Mouse (Mus musculus) c-Kit-positive CD71-negative TER-119-negative erythroid progenitor cells, embryonic 14.5 days (primary cell): Measurements from ENCODE around the gene Vav2.

ENCODE experiments used
- DNase-seq: peaks from one replicate; pipeline ENCODE4 v3.0.0-alpha.2; 2013; ENCODE audit warnings: low read depth

The Vav2 gene

DNA sequence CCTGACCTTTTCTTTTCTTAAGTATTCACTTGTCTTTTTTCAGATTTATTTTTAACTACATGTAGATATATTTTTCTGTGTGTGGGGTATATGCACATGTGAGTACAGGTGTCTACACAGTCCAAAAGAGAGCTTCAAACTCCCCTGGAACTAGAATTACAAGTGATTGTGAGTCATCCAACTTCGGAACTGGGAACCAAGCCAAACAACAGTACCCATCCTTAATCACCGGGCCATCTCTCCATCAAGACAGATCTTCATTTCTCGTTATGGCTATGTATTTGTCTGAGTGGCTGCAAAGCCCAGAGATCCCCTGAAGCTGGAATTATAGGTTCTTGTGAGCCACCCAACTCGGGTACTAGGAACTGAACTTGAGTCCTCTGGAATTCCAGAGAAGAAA lies 61.5 kb downstream of the Vav2 start:
- DNase-seq, result no peak

DNA sequence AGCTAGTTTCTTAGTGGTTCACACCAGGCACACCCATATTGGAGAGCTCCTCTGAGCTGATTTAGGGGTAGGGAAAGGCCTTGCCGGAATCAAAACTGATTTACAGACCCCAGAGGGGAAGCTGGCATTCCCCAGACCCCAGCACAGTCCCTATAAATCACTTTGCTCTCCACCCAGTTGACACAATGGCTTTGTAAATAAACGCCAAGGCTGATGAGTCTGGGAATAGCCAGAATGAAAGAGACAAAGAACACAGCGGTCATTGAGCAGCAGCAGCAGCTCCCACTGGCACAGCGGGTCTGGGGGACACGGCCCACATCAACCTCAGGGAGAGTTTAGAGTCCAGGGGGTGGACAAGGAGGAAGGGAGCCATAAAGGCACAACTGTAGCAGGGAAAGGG lies 65.0 kb downstream of the Vav2 start:
- DNase-seq, result no peak

DNA sequence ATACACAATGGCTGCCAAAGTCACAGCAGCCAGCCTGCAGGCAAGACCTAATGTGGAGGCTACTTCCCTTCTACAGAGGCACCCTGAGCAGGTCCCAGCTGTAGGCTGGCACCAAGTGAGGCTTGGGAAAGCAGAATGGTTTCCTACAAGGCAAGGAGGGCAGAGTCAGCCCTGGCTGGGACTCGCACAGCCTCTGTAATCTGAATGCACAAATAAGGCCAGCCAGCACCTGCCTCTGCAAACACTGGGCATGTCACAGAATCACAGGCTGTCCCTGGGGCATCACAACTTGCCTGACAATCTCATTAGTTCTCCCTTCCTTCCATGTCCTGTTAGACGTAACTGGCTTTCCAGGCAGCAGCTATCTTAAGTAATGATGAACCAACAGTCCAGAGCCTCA lies 68.4 kb downstream of the Vav2 start:
- no peak for DNase-seq

DNA sequence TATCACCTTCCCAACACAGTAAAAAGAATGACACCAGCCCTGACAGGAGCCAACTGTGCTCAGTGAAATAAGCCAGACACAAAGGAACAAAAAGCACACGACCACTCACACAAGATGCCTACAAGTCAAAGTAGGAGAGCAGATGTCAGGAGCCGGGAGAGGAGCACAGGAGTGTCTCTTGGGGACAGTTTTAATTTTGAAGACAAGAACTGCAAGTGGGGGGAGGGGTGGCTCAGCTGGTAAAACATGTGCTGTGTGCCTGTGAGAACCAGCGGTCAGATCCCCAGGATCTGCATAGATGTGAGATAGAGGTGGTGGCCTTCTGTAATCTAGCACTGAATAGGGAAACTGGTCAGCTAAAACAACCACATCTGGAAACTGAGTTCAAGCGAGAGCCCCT lies 71.1 kb downstream of the Vav2 start:
- no peak for DNase-seq

DNA sequence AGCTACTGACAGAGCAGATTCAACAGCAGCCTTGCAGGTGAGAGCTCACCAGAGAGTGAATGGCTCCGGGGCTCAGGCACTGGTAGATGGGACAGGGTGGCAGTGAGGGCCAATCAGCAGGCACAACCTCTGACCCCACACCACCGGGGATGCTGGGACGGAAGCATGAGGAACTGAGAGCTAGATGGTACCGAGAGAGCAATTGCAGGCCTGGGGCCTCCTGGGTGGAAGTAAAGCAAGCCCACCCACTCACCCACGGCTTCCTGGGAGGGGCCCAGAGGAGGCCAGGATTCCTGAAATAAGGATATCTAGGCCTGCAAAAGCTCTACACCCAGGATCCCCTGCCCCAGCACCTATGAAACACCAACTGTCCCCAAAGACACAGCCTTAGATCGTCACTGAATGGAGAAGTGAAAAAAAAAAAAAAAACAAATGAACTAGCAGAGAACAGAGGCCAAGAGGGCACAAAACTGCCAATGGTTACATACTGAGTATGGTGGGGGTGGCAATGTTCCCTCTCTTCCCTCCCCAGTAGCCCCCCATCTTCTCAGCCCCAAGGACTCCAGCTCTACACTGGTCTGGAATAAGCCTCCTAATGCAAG lies 72.1 kb downstream of the Vav2 start:
- no peak for DNase-seq

DNA sequence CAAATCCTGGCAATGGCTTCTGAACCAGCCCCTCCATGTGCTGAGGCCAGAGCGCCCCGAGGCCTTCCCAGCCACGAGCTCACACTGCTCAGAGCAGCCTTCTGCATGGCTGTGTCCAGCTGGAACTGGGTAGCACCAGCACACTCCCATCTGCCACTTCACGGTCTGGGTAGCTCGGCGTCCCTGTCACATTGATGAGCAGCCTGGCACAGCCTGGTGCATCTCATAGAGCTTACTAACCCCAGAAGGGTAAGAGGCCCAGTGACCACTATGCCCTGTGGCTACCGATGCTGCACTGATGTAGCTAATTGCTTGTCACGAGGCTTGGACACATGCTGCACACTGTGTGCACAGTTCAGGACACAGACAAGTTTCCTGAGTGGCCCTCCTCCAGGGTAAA lies 74.1 kb downstream of the Vav2 start:
- no peak for DNase-seq

DNA sequence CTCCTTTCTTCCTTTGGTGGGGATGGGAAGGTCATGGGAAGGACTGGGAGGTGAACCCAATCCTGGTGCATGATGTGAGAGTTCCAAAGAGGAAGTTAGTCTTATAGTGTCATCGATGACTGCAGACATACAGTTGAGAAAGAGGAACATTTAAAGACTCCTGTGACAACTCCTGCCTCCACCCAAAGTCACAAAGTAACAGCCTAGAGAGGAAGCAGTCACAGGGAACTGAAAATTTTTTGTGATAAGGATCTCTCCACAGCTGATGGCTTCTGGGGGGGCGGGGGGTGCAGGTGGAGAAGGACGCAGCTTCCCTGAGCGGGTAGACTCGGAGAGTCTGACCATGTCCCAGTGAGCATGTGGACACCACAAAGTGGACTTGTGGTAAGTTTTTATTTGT lies 76.5 kb downstream of the Vav2 start:
- no peak for DNase-seq

DNA sequence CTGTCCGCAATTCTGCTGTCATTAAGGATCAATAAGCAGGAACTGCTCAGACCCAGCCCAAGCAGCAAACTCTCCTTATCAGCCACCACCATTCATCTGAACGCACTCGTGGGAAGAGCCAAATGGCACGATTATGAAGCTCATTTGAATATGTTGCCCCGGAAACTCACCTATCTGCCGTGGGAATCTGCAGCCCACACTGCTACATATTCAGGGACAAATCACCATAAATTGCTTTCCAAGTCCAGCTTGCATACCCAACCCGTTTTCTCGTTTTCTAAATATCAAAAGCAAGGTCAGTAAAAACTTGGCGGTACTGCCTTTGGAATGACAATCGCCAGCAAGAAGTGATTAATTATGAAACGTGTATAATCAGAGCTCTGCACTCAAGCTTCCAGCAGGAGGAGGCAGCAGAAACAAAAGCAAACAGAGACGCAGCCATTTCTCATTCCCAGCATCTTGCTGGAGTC lies 82.8 kb downstream of the Vav2 start:
- DNase-seq, result no peak

DNA sequence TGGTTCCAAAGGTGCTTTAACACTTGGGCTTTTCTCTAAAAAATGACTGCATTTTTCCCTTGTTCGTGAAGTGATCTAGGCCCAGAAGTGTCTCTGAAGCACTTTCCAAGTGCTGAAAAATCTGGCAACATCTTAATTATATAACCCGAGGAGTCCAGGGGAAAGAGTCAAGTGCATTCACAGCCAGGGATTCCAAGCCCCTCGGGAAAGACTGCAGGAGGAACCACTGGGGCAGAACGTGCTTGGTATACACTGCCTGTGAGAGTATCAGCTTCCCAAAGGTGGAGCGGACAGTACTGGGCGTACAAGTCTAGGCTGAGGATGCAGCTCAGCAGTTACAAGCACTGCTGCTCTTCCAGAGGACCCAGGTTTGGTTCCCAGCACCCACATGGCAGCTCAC lies 86.2 kb downstream of the Vav2 start:
- DNase-seq, result no peak

DNA sequence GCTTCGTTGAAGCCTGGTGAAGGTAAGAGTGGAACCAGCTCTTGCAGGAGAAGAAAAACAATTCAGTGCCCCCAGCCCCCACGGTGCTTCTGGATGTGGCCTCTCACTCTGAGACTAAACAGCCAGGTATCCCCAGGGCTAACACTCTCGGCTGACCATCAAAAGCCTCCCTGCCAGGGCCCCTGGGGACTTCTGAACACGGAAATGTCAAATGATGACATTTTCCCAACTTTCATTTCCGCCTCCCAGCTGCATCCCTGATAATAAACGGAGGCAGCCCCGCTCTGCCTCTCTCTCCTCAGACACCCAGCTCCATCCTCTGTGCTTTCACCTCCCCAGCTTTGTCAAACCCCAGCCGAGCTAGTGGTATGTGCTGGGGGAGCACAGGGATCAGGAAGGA lies 87.8 kb downstream of the Vav2 start:
- no peak for DNase-seq

DNA sequence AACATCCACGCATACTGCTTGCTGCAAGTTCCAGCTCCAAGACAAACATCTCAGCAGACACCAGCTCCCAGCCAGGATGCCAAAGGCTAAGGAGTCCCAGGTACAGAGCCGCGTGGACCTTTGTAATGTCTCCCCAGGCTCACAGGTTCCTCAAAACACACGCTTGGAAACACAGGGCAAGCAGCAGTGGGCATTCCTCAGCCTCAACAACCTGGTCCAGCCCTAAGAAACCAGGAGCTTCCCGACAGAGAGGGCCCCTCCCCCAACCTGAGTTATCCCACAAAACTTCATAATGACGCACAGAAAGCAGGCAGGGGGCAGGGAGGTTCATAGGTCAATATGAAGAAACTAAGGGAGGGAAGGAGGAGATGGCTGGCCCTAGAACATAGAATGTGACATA lies 89.6 kb downstream of the Vav2 start:
- DNase-seq, result no peak

DNA sequence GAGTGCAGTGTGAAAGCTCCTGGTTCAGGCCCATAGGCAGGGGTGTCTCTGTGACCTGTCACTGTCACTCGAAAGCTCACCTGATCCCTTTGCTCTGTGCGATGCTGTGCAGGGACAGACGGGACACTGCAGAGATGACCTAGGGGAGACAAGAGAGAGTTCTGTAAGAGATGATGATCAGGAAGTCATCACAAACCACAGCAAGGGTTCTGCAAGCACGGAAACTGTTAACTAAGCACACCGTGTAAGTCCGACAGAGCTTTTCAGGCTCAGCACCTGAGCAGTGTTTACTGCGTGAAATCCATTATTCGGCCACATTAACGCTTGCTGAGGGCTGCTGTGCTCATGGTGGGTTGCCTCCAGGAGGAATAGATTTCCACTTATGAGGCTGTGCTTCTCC lies 90.2 kb downstream of the Vav2 start:
- DNase-seq, result no peak

DNA sequence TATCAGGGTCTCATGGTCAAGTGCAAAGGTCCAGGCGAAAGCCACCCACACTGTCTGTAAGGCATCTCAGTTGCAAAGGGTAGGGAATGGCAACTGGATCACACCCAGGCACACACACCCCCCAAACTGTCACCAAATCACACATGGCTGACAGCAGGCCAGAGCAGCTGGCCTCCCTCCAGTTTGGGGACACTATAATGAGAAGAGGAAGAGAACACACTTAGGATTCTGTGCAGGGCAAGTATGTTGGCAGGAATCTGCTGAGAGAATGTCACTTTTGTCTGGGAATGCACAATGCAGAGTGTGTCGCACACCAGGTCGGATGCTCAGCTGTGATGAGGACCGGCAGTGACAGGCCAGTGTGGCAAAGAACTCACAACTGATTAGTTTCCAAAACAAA lies 92.0 kb downstream of the Vav2 start:
- no peak for DNase-seq

DNA sequence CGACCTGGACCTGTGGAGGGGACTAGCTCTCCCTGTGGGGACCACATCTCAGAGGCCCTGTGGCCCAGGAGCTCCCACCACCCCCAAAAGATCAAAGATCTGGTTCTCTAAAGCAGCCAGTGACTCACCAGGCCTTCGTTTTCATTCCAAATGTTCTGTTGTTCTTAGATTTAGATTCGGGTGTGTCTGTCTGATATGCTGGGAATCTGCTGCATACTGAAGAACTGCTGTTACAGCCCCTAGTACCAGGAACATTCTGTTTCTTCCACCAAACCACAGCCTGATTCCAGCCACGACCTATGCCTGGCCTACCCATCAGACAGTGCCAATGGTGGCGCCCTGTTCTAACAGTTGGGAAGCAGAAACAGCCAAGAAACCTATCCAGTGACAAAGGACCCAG lies 95.3 kb downstream of the Vav2 start:
- DNase-seq, result no peak

DNA sequence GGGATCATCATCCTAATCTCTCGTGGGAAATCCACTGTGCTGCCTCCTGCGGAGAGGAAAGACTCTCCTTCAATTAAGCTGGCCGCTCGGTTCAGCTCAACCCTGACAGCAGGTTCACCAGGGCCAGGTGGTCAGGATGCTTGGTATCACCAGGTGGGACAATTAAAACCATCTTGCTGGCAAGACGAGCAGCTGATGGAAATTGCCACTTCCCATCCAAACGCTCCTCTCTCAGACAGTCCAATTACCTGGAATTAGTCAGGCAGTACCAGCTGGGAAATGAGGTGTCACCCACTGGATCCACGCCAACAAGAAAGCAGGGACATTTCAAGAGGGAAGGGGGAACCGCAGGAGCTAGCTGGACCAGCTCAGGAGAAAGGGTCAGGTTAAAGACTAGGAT lies 96.4 kb downstream of the Vav2 start:
- DNase-seq, result no peak

DNA sequence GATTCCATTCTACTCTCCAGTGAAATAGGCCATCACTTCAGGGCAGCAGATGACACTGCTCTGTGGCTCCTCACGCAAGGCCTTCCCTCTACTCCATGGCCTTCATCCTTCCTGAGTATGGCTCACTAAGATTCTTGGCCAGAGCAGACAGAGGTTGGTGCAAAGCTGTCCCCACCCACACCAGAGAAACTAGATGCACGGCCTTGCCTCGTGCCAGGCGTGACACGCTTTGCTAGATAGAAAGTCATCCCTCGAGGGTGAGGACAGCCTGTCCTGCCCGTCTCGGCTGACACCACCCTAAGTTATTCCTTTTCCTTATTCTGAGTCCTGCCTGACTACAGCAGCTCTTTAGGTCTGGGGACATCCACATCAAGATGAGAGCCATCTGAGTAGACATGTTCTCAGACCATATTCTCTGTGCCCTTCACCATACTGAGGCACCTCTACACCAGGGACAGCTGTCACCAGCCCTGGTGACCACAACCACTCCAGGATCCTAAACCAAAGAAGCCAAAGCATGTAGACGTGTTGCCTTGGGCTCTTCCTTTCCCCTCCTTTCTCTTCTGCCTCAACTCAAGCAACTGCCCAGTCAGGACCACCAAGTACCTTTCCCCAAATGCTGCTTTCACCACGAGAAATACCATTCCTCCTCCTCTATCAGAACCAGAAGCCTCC lies 97.3 kb downstream of the Vav2 start:
- no peak for DNase-seq

DNA sequence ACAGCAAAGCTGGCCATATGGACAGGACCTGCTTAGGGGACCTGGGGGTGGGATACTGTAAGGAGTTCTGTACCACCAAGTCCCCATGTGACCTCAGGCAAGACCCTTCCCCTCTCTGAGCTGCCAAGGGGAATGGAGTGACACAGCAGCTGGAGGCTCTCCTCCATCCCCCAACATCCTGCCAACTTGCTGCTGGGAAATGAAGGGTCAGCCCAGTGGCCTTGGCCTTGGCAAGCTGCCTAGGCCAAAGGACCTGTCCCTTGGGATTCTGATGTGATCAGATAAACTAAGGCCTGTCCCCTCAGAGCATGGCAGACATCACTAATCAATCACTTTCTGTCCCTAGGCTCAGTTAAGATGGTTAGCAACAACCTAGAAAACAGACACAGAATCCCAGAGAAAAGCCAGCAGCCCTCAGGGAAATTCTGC lies 98.2 kb downstream of the Vav2 start:
- no peak for DNase-seq

DNA sequence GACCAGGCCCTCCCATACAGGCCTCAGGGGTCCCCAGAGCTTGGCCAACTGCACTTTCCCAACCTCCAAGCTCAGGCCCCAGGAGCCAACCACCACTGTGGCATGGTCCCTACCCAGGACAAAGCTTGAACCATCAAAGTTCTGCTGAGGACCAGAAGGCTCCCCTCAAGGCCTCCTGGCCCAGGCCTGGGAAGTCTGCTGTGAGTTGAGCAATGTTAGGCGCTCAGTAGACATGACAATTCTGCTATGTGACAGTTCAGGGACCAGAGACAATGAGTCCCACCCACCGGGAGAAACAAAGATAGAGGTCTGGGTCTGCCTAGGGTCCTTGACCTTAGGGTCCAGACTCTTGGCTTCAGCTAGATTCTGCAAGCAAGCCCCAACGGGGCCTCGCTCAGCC lies 98.9 kb downstream of the Vav2 start:
- DNase-seq, result no peak

DNA sequence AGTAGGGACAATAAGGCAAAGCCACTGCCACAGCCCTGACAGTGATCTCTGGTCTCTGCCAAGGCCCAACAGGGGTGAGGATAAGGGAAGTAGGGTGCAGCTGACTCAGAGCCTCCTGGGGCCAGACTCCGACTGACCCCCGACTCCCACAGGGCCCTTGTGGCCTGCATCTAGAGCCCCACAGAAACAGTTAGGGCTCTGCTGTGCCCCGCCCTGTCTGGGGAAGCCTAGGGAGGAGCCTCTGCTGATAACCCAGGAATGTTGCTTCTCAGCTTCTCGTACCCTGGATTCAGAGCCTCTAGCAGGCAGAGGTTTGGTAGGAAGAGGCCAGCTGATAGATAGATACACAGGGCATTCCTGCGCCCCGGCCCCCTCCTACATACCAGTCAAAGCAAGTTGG lies 99.8 kb downstream of the Vav2 start:
- no peak for DNase-seq

DNA sequence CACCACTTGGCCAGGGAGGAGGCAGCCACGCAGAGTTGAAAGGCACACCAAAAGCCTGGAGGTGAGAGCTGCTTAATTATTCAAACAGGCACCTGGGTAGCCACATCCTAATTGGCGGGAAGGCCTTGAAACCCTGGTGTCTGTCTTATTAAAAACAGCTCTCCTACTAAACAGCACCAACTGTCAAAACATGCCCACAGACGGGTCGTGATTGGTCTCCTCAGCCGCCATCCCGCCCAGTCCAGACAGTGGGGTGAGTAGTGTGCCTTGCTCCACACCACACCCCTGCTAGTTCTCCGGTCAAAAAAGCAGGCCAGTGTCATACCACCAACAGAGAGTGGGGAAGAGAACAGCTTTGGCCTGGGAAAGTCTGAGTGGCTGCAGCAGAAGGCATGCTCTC lies 100.5 kb downstream of the Vav2 start:
- DNase-seq, result no peak

DNA sequence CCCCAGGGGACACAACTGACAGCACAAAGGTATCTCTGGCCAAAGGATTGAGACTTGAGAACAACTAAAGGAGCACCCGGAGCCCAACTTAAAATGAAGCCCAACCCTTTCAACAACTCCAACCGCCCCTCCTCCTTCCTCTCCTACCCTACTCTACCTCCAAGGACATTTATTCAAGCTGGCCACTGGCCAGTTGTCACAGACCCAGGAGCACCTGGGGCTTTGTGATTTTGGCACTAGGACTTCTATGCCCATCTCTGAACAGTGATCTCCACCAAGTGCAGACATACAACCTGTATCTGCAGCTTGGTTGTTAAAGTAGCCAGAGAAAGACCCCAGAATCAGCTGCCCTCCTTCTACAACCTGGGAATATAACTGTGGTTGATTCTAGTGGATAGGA lies 102.1 kb downstream of the Vav2 start:
- no peak for DNase-seq

DNA sequence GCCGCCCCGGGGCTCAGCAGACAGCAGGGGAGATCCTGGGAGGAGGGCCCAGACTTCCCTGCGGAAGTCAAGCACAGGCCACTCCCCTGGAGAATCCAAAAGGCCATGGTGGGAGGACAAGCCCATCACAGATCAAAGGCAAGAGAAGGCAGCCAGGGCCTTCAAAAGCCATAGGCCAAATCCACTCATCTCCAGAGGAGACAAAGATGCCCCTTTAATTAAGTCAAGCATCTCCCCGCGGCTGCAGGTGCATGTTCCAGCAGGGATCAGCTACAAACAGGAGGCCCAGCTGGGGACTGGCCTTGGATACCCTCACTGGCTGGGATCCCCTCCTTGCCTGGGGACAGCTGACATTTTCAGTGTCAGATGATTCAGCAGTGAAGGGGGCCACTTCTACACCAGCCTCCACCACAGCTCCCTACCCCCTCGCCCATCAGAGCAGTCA lies 105.4 kb downstream of the Vav2 start:
- no peak for DNase-seq

DNA sequence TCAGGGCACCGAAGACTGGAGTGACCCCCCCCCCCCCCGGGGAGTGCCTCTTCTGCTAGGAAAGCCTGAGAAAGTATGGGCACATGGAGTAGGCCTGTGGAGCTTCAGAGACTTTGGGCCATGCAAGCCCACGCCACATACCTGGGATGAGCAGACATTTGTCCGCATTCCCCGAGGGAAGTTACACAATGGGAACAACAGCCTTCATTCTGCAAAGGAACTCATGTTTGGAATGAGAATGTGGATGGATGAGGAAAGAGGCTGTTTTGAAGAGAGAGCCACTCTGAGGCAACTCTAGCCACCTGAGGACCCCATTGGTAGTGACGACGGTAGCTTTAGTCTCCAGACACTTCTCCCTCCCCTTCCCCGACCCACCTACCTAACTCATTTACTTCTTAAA lies 106.0 kb downstream of the Vav2 start:
- DNase-seq, result no peak

DNA sequence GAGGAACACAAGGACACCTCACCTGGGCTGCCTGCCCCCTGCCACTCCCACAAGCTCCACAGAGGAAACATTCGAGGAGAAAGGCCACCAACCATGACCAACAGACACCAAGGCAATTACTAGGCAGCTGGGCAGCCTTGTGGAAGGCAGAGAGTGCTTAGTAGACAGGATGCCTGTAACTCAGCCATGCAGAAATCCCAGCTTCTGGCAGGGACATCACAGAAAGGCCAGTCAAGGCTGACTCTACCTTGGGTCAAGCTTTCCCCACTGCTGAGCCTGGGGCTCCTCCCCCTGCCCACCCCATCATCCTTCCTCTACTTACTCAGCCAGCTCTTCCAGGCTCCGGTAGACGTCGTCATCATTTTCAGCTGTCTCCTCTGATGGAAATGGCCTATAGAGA lies 108.2 kb downstream of the Vav2 start:
- no peak for DNase-seq
